15 mouse cellular contexts compared by ENCODE assay signal in genomic region chr12:73723067-73723466, GRCm38 (mm10).
"Had no signal": no experiment of that assay in that cellular context is flagged by ENCODE, and none has a peak within 500 bp of the region (broad histone marks: within the 10 kb centered on the region; RNA-seq: fewer than 3 reads in every experiment).

No protein-coding gene starts in this region.

- H3K4me3 ChIP-seq: limb, embryonic 12.5 days; liver, embryonic 13.5 days; lung, embryonic 15.5 days; midbrain, embryonic 10.5 days; neural tube, embryonic 12.5 days had no signal

- DNase-seq: kidney, adult 18-20 months; kidney, postnatal 25 days; layer of hippocampus, adult 9-11 months; liver; liver, embryonic 13.5 days; liver, postnatal 0 days; lung, postnatal 14 days; midbrain, embryonic 14.5 days; retina, postnatal 1 day; right cerebral cortex, postnatal 4 days had no signal

- ATAC-seq: liver, postnatal 0 days had no signal

- H3K36me3 ChIP-seq: limb, embryonic 12.5 days; liver, embryonic 13.5 days; lung, embryonic 15.5 days; midbrain, embryonic 10.5 days; neural tube, embryonic 12.5 days had no signal

- H3K4me1 ChIP-seq: limb, embryonic 12.5 days; liver, embryonic 13.5 days; lung, embryonic 15.5 days; midbrain, embryonic 10.5 days; neural tube, embryonic 12.5 days had no signal

- H3K9me3 ChIP-seq: liver, embryonic 13.5 days; lung, embryonic 15.5 days; midbrain, embryonic 10.5 days had no signal

- H3K9ac ChIP-seq: limb, embryonic 12.5 days; liver, embryonic 13.5 days; liver, postnatal 0 days; lung, embryonic 15.5 days; neural tube, embryonic 12.5 days had no signal

- H3K27ac ChIP-seq: limb, embryonic 12.5 days; liver, embryonic 13.5 days; lung, embryonic 15.5 days; midbrain, embryonic 10.5 days; neural tube, embryonic 12.5 days; stomach, postnatal 0 days had no signal

- H3K4me2 ChIP-seq: limb, embryonic 12.5 days; liver, embryonic 13.5 days; lung, embryonic 15.5 days; neural tube, embryonic 12.5 days had no signal

- H3K27me3 ChIP-seq: limb, embryonic 12.5 days; liver, embryonic 13.5 days; lung, embryonic 15.5 days had no signal
